Mouse (Mus musculus) retina, adult 2 months (tissue): ENCODE measurements around the gene Erp44.

Experiments
- DNase-seq: peaks from one replicate; pipeline ENCODE4 v3.0.0-alpha.2; 2012; ENCODE audit warnings: low read depth, low spot score

The Erp44 gene

DNA sequence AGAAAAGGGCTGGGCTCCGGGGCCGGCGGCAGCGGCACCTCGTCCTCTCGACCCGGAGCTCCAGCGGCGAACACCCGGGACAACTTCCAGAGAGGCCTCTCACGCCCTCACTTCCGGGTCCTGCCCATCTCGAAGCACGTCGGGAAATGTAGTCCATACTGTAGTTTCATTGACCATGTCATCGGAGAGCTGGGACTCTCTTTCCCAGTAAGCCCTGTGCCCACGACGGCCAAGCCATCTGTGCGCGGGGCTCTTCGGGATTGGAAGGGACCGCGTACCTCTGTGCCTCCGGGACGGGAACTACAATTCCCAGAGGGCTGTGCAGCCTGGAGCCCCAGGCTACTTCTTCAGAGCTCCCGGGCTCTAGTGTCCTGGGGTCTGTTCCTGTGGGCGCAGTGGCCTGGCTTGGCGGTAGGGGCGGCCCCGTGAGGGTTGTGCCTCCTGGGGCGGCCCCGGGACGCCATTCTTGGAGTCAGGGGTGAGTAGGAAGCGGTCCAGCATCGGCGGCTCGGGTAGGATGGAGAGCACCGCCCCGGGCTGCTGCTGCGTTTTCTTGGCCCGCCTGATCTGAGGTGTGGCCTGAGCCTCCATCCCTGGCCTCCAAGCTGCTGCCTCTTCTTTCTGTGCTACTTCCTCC, at the start of gene Erp44, which contains the start of gene Invs:
Gene Erp44, minus strand, starts transcription at position 61 of the 637 bp plus-strand sequence.
Gene Invs, plus strand, starts transcription at position 263 of the 637 bp plus-strand sequence.
- peak; percentile 96 for DNase-seq

DNA sequence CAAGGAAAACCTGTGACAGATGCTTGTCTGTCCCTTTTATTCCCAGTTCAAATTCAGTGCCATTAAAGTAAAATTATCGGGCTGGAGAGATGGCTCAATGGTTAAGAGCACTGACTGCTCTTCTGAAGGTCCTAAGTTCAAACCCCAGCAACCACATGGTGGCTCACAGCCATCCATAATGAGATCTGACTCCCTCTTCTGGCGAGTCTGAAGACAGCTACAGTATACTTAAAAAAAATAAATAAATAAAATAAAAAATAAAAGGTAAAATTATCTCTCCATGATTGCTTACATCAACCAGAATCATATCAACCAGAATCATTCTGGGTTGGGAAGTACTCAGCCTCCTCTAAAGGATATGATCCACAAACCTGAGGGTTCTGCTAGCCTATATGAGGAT, 48.7 kb upstream of the Erp44 start:
- no peak for DNase-seq

DNA sequence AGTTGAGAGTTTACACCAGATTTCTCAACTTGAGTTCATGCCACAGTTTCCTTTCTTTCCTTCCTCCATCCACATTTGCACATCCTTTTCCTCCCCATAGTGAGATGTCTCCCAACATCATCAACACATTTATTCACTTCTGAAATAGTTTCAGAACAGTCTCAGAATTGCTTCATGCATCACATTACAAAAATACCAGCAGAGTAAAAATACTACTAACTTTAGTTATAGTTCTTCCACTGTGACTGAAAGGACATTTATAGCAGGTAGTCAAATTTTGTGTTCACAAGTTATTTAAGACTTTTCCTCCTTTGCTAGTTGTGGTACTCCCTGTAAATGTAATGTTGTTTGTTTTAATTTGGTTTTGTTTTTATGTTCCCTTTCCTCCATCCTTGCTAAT, 47.8 kb upstream of the Erp44 start:
- DNase-seq, result no peak

DNA sequence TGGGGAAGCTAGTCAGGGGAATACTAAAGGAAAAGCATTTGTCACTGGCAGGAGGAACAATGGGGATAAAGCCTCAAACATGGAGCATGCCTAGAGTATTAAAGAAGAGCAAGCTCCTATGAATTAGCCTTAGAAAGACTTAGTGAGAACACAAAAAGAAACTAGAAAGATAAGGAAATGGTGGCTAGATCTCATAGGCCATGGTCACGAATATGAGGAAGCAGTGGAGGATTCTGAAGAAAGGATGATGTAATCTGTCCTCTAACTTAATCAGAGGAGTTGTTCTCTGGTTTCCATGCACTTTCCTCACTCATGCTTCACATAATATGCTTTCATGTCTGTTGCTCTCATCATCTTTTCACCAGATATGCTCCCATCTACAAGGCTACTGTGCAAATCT, 42.7 kb upstream of the Erp44 start:
- no peak for DNase-seq

DNA sequence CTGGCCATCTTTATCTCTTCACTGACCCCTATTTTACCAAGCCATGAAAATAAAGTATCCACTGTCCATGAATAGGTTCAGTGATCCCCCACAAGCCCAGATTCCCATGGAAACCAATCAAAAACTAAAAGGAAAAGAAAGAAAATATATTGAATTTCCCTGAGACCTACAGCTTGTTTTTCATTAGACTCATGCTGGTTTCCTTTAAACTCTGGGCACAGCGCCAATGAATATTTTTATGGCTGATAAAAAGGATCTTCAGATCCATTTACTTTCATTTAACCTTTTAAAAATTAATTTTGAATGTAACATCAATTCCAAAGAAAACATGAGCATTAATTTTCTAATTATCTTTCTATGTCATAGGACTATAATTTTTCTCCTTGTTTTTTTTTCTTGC, 41.9 kb upstream of the Erp44 start:
- no peak for DNase-seq

DNA sequence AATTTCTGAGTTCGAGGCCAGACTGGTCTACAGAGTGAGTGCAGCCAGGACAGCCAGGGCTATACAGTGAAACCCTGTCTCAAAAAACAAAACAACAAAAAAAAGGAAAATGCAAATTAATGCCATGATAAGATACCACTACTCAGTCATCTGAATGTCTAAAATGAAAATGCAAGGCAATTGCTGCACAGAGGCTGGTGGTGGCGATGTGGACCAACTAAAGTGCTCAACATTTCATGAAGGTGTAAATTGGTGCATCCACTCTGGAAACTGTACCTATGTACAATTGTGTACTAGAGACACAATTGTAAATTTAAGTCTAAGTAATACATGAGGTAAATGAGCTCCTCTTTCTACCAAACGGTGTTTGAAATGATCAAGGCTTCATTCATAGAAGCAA, 36.7 kb upstream of the Erp44 start:
- DNase-seq, result no peak

DNA sequence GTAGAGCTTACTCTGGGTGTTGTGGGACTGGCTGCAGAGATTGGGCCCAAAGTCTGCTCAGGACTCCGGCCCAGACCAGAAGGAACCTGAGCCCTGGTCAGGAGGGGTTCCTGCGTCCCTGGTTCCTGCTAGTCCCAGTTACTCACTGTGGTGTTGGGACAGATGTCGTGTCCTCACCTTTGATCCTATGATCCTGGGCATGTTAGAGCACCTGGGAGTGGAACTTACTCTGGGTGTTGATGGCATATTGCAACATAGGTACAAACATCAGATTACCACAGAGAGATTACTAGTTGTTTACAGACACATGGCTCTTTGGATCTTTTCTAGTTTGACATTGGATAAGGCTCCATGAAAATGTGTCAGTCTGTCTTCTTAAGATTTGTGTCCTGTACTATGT, 35.5 kb upstream of the Erp44 start:
- no peak for DNase-seq

DNA sequence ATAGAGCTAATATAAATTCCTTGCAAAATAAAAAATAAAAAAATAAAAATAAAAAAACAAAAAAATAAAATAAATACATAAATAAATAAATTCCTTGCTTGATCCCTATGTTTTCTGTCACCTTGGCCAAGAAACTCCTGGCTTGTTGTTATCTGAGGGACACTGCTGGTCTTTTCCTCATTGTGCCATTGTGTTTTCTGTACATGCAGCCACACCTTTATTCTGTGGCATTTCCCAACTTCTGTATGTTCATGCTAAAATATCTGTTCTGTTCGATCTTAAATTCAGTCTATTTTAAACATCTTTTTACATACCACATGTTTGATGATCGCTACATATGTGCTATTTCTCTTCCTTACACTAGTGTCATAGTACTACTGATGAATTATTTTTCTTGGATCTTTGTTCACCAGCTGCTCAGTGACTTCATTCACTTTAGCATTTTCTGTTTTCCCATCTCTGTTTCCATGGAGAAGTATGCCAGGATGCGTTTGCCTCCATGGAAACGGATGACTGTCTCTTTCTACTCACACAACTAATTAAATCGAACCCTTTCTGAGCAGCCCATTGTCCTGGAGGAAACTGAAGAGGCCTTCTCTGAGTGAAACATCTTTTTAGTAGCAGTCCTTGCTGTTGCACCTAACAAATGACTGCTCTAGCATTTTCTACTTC, 7.9 kb upstream of the Erp44 start:
- DNase-seq, result no peak

DNA sequence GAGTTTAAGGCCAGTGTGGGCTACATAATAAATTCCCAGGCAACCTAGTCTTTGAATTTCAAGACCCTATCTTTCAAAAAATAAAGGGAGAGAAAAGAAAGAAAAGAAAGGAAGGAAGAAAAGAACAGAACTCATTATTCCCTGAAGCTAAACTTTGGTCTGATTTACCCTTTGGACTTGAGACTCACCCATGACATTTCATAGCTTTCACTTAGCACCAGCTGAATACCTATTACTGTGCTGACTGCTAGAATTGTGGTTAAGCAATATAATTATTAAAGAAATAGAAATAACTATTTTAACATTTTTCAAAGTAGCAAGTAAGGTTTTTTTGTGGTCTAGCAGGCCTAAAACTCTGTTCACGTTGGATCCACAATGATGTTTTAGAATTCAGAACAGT, 1.8 kb upstream of the Erp44 start:
- DNase-seq, result no peak

DNA sequence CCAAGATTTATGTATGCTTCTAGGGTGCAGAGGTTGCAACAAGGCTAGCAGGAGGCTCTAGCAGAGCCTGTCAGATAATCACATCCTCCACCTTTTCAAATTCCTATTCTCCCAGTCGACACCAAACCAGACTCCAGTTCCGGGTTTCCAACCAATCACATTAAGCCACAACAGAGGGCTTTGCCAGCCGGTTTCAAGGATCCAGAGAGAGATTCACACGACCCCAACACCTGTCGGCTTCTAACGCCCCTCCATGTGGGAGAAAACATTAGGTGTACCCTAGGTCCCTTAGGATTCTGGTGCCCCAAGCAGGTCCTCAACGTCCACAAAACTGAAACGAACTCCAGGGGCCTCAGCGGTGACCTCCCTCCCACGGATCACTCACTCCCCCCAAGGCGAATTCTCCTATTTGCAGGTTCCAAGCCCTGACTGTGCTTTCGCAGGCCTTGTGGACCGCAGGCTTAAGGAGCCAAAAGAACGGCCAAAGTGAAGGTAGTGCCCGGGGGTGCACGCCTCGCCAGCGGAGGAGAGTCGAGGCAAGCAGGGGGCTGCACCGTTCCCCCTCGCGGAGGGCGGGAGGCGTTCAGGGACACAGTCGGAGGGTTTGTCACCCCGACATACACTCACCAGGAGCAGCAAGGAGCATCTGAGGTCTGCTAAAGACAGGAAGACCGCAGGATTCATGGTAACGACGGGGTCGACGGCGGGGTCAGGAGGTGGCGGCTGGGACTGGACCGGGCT, 431 bp downstream of the Erp44 start:
- no peak for DNase-seq

DNA sequence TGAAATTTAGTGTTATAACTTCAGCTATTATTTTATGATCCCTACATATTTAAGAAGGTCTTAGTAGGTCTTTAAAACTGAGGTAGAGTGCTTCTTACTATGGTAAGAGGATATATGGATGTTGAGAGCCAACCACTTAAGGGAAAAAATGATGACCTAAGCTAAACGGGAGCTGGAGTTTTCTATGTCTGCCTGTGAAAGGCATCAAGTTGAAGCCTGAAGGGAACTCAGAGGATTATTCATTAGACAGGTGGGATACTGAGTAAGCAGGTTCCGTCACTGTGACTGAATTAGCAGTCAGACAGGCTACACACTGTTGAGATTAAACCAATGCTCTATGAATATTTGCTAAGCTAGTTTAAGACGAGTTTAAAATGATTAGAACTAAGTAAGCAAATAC, 2.3 kb downstream of the Erp44 start:
- DNase-seq, result no peak

DNA sequence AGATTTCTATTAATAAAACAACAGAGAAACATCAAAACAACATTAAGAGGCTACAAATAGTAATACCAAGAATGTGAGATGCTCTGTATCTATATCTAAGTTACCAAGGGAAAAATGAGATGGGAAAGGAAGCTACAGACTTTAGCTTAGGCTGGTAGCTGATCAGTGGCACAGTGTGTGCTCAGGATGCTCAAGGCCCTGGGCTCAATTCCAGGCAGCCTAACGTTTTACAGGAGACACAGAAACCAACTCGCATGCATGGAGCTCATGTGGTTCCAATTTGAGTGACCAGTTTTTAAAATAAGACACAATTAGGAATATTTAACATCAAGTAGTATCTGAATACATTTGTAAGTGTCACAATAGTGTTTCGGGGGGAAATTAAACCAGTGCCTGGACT, 3.6 kb downstream of the Erp44 start:
- DNase-seq, result no peak

DNA sequence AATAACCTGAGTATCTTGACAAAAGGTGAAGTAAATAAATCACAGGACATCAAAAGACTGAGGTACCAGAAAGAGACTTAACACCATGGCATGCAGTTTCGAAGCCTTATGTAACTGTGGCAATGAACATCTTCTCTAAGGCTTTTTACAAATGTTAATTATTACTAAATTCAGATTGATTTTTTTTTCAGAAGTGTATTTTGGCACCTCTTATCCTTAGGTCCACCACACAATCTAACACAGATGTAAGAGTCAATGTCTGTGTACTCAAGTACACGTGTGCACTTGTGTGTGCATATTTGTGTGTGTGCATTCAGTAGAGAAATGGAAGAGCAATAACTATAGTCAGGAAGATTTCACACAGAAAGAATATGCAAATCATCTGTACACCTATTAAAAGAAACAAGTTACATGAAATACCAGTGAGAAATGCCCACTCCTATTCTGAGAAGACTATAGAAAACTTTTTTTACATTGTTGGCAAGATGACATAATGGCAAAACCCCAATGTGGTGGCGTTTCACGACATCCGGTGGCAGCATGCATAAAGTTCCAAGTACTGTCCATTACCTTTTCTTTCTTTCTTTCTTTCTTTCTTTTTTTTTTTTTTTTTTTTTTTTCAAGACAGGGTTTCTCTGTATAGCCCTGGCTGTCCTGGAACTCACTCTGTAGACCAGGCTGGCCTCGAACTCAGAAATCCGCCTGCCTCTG, 6.1 kb downstream of the Erp44 start:
- no peak for DNase-seq

DNA sequence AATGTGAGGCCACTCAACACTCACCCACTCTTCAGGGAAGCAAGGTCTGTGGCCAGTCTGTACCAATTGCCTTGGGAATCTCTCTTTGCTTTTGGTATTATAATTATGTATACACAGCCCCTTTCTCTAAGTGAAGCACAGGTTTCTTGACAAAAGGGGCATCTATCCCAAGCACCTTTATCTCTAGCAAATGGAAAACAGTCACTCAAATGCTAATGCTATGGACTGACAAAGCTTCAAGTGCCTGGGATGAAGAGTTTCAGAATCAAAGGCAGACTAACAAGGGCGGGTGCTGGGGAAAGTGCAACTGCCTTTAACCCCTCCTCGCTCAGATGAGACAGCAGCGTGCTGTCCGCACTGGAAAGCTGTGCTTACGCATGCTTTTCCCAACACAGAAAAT, 7.5 kb downstream of the Erp44 start:
- no peak for DNase-seq

DNA sequence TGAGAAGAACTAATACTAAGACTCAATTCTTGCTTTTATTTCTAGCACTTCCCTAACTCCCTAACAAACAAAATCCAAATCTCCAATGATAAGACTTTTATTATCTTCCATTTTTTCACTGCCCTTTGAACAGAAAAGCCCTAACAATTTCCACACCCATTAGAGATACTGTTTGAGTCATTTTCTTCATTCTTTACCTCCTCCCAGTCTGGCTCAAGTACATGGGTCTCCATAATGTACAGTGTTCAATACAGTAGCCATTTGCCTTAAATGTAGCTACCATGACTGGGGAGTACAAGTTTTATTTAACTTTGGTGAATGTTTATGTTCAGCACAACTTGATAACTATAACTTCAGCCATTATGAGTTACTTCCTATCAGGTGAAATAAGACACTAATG, 8.8 kb downstream of the Erp44 start:
- DNase-seq, result no peak

DNA sequence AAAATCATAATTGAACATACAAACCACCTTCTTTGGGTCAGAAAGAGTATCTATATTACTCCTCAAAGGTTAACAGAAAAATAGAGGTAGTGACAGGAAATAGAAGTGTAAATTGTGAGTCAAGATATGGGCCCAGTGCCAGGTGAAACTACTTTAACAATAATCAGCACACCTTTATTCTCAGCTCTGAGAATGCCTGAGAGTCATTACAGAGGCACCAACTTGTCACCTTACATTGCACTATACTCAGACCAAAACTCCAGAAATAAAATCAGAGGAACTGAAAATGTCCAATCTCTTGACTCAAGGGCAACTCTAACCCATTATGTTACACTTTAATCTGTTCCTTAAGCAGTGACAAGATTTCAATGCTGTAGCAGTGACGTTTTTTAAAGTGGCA, 11.2 kb downstream of the Erp44 start:
- no peak for DNase-seq

DNA sequence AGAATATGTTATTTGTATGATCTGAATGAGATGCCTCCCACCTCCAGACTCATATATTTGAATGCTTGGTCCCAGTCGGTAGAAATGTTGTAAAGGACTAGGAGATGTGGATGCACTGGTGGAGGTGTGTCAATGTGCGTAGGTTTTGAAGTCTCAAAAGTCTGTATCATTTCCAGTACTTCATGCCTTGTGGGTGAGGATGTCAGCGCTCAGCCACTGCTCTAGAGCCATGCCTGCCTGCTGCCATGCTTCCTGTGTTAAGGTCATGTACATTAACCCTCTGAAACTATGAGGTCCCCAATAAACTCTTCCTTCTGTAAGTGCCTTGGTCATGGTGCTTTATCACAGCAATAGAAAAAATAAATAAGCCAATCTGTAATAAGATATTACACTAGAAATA, 11.7 kb downstream of the Erp44 start:
- DNase-seq, result no peak

DNA sequence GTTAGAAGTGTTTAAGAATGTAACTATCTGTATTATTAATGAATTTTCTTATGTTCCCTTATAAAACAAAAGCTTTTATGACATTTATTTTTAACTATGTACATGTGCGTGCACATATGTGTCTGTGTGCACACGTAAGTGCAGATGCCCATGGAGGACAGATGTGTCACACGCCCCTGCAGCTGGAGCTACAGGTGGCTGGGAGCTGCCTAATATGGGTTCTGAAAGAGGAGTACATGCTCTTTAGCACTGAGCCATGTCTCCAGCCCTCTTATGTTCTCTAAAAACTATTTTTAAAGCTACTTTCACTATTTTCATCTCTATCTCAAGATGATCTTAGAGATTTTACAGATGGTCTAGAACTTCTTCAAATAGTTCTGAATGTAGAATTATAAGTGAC, 21.3 kb downstream of the Erp44 start:
- DNase-seq, result no peak

DNA sequence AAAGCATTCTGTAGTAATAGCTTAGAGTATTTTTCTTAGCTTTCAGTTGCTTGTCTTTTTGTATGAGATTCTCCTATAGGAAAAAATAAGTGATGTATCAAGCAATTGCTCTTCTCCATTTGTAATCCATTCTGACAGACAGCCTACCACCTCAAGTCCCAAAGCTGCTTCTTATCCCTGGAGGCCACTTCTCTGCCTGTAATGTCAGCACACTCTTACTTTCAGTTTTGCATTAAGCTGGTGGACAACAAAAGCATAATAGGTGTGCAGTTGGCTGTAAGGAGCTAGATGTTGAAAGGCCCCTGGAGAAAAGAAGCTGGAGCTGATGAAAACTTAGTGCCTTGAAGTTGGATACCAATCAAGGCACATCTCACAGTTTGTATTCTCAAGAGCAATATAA, 26.1 kb downstream of the Erp44 start:
- peak; percentile 6 for DNase-seq

DNA sequence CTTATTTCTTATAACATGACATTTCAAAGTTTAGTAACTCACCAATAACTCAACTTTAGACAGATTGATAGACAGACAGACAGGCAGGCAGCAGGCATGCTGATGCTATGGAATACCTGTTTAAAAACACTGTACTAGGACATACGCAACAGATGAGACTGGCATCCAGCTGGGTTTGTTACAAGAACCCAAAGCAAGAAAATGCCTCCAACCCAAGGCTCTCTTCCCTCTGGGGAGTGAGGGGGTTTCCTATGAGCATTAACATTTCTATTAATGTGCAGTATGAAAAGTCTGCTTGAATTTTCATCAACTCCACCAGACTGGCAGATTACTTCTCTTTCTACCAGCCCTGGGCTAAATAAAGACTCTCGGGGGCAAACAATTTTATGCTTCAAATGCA, 35.1 kb downstream of the Erp44 start:
- no peak for DNase-seq

DNA sequence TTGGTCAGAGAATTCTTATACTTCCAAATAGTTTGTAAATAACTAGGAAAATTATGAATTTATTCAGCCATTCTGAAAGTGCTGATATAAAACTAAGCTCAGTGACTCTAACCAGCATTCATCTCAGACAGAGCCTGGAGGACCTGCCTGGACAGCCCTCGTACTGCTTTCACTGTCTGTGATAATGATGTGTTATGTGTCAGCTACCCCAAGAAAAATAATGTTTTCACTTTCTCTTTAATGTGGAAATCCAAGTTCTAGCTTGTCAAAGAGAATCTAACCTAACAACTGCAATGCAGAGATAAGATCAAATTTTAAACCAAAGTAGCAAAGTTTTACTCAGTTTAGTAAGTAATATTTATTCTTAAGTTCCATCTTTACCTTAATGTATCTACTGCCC, 35.6 kb downstream of the Erp44 start:
- no peak for DNase-seq

DNA sequence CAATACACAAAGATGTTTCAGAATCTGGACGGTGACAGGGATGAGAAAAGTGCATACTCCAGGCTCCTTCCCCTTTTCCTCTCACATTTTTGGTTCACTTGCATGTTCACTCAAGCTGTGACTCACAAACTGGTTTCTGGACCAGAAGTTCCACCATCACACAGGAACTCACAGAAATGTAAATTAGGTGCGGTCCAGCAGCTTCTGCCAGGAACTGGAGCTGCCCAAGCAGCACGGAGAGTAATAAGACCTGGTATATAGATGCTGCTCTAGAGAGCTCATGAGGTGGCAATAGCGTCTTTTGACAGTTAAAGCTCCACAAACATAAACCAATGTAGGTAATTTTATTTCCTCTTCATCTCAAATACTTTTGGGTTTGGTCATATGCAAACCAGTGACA, 36.9 kb downstream of the Erp44 start:
- no peak for DNase-seq
